Mouse (Mus musculus) cerebellum, adult 8-10 months (tissue): ENCODE data around the gene Rad9b.

ENCODE experiments used
- DNase-seq: peaks from one replicate; pipeline ENCODE4 v3.0.0; 2022

The Rad9b gene

GRCm38 (mm10) chr5:122280827-122281462, 73.1 kb downstream of the Rad9b start:
- no peak for DNase-seq

DNA sequence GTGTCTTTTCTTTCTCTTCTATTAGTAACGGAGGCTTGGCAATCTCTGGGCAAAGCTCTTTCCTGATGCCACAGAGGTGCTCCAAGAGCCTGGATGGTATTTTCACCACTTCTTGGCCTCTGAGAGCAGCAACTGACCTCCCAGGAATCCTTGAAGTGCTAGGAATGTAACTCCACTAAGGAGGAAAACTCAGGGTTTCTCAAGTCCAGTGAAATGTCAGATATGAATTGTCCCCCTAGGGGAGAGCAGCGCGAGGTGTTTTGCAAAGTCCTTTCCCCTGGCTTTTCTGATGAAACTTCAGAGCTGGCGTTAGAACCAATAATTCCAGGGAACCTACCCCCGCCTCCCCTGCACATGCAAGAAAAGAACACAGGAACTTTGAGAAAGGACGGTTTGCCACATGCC, 73.6 kb downstream of the Rad9b start:
- DNase-seq: no peak

- DNase-seq: no peak
Measured at GRCm38 (mm10) chr5:122279799-122280421, 74.1 kb downstream of the Rad9b start.

DNA sequence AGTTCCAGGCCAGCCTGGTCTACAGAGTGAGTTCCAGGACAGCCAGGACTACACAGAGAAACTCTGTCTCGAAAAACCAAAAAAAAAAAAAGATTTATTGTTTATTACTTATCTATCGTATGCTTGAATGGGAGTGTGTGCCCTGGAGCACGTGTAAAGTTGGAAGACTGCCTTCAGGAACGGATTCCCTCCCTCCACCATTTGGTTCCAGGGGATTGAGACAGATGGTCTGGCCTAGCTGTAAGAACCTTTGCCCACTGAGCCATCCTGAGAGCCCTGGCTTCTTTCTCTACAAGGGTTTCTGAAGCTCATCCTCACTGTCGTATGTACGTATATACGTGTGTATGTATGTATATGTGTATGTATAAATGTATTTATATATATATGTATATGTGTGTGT, 75.1 kb downstream of the Rad9b start:
- DNase-seq: peak; percentile 58

GRCm38 (mm10) chr5:122274785-122275184, 79.2 kb downstream of the Rad9b start:
- no peak for DNase-seq
